Mouse (Mus musculus): ENCODE results near the gene Ret. TPM values are rescaled to one million over a fixed set of nuclear protein-coding genes. Genes with fewer than 3 reads are reported as not detected.
A peak's percentile ranks its signal among the peaks of the same experiment; 100 is the strongest.

The Ret gene
- total and polyA plus RNA-seq, 3 experiments = not detected

DNA sequence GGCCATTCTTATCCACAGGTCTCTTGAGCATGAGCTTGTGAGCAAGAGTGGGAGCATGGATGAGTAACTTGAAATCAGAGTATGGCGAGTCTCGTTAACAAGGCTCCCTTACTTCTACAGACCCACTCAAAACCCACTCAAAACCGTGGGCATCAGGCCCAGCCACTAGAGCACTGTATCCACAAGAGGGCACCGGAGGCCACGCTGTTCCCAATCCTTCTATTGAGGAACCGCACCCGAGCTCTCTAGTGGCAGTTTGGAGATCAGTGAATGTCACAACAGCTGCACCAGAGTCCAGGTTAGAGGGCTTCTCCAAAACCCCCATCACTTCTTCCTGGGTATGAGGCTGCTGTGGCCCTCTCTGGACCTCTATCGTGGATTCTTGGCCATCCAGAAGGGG lies 2.4 kb downstream of the Ret start:
- no peak for DNase-seq (ENCODE audit: low read depth, low spot score)
- Histone ChIP-seq H3K27ac (ENCODE audit: control insufficient read depth, low read depth, low read length) (no peak overlapping the region), H3K27me3 (ENCODE audit: control insufficient read depth in 1 of 2, insufficient read depth in 2 of 2, low read length in 2 of 2) (no peaks in the 10 kb centered on the region), H3K4me3 (ENCODE audit: control insufficient read depth in 1 of 2, insufficient read depth in 1 of 2, low read depth in 2 of 2, low read length in 2 of 2) (no peak overlapping the region), H3K9ac (ENCODE audit: control insufficient read depth, low read depth, low read length, poor library complexity, severe bottlenecking) (no peak overlapping the region), H3K79me2 (ENCODE audit: control insufficient read depth, insufficient read depth, low read length, poor library complexity) (no peaks in the 10 kb centered on the region), H3K9me3 (replicated peaks; ENCODE audit: insufficient read depth, low read length) (no peaks in the 10 kb centered on the region), H3K4me1 (ENCODE audit: control insufficient read depth in 1 of 2, insufficient read depth in 2 of 2, low read length in 2 of 2) (no peaks in the 10 kb centered on the region), H3K36me3 (ENCODE audit: control insufficient read depth in 1 of 2, insufficient read depth in 2 of 2, low read length in 2 of 2) (no peaks in the 10 kb centered on the region)
- TF ChIP-seq SMC3 (IDR thresholded peaks at IDR 0.05; ENCODE audit: low read depth, low read length) (0 out of 2 replicates have a peak, but pooled peaks have one; percentile 12), CTCF (IDR thresholded peaks at IDR 0.05 in 2 of 3, conservative IDR thresholded peaks at IDR 0.05 in 1 of 3; ENCODE audit: control insufficient read depth in 1 of 3, insufficient read depth in 1 of 3, low read depth in 2 of 3, low read length in 3 of 3, poor library complexity in 1 of 3, severe bottlenecking in 1 of 3) (peak in 1 of 3 experiments; percentile 17; a peak in 1 of 6 replicates), MXI1 (IDR thresholded peaks at IDR 0.05; ENCODE audit: low read depth, low read length) (no peak)

GRCm38 (mm10) chr6:118192882-118193281 lies 4.6 kb downstream of the Ret start:
- Histone ChIP-seq H3K27me3 (ENCODE audit: control insufficient read depth in 1 of 2, insufficient read depth in 2 of 2, low read length in 2 of 2) (no peaks in the 10 kb centered on the region), H3K4me3 (ENCODE audit: control insufficient read depth in 1 of 2, insufficient read depth in 1 of 2, low read depth in 2 of 2, low read length in 2 of 2) (no peak overlapping the region), H3K9me3 (replicated peaks; ENCODE audit: insufficient read depth, low read length) (no peaks in the 10 kb centered on the region), H3K4me1 (ENCODE audit: control insufficient read depth in 1 of 2, insufficient read depth in 2 of 2, low read length in 2 of 2) (no peaks in the 10 kb centered on the region), H3K79me2 (ENCODE audit: control insufficient read depth, insufficient read depth, low read length, poor library complexity) (no peaks in the 10 kb centered on the region), H3K36me3 (ENCODE audit: control insufficient read depth in 1 of 2, insufficient read depth in 2 of 2, low read length in 2 of 2) (no peaks in the 10 kb centered on the region), H3K9ac (ENCODE audit: control insufficient read depth, low read depth, low read length, poor library complexity, severe bottlenecking) (no peak overlapping the region), H3K27ac (ENCODE audit: control insufficient read depth, low read depth, low read length) (no peak overlapping the region)
- TF ChIP-seq CTCF (IDR thresholded peaks at IDR 0.05 in 2 of 3, conservative IDR thresholded peaks at IDR 0.05 in 1 of 3; ENCODE audit: control insufficient read depth in 1 of 3, insufficient read depth in 1 of 3, low read depth in 2 of 3, low read length in 3 of 3, poor library complexity in 1 of 3, severe bottlenecking in 1 of 3) = no peak
- TF ChIP-seq ZNF384 (IDR thresholded peaks at IDR 0.05; ENCODE audit: low read depth, low read length) = no peak
- TF ChIP-seq USF2 (IDR thresholded peaks at IDR 0.05; ENCODE audit: borderline replicate concordance in 1 of 2, insufficient read depth in 1 of 2, low read depth in 1 of 2, low read length in 2 of 2) = no peak
- TF ChIP-seq BHLHE40 (IDR thresholded peaks at IDR 0.05; ENCODE audit: borderline replicate concordance, low read depth, low read length) = no peak
- no peak for TF ChIP-seq MYC (IDR thresholded peaks at IDR 0.05; ENCODE audit: low read depth, low read length)
- TF ChIP-seq NRF1 (IDR thresholded peaks at IDR 0.05; ENCODE audit: insufficient read depth, low read depth, low read length, poor library complexity, severe bottlenecking) = no peak
- no peak for TF ChIP-seq MAFK (IDR thresholded peaks at IDR 0.05; ENCODE audit: borderline replicate concordance, low read depth, low read length)
- DNase-seq (ENCODE audit: low read depth, low spot score) = no peak

- no peak for DNase-seq (ENCODE audit: low read depth, low spot score)
- Histone ChIP-seq H3K27ac (ENCODE audit: control insufficient read depth, low read depth, low read length) (no peak overlapping the region), H3K36me3 (ENCODE audit: control insufficient read depth in 1 of 2, insufficient read depth in 2 of 2, low read length in 2 of 2) (no peaks in the 10 kb centered on the region), H3K9ac (ENCODE audit: control insufficient read depth, low read depth, low read length, poor library complexity, severe bottlenecking) (no peak overlapping the region), H3K4me3 (ENCODE audit: control insufficient read depth in 1 of 2, insufficient read depth in 1 of 2, low read depth in 2 of 2, low read length in 2 of 2) (no peak overlapping the region), H3K79me2 (ENCODE audit: control insufficient read depth, insufficient read depth, low read length, poor library complexity) (no peaks in the 10 kb centered on the region), H3K27me3 (ENCODE audit: control insufficient read depth in 1 of 2, insufficient read depth in 2 of 2, low read length in 2 of 2) (no peaks in the 10 kb centered on the region), H3K9me3 (replicated peaks; ENCODE audit: insufficient read depth, low read length) (no peaks in the 10 kb centered on the region), H3K4me1 (ENCODE audit: control insufficient read depth in 1 of 2, insufficient read depth in 2 of 2, low read length in 2 of 2) (no peaks in the 10 kb centered on the region)
- TF ChIP-seq MAZ (IDR thresholded peaks at IDR 0.05; ENCODE audit: low read depth, low read length) (no peak), NELFE (IDR thresholded peaks at IDR 0.05; ENCODE audit: low read depth, low read length) (no peak), TBP (IDR thresholded peaks at IDR 0.05; ENCODE audit: low read depth, low read length) (no peak), TAL1 (IDR thresholded peaks at IDR 0.05; ENCODE audit: low read length) (no peak), ZC3H11A (IDR thresholded peaks at IDR 0.05; ENCODE audit: low read depth, low read length) (no peak), BHLHE40 (IDR thresholded peaks at IDR 0.05; ENCODE audit: borderline replicate concordance, low read depth, low read length) (no peak), MAX (IDR thresholded peaks at IDR 0.05; ENCODE audit: low read length) (no peak)
Measured at GRCm38 (mm10) chr6:118192199-118192598, 5.3 kb downstream of the Ret start.
